Mouse (Mus musculus) right cerebral cortex, postnatal 14 days (tissue): ENCODE measurements around the gene Trim10.

Source experiments
- DNase-seq: peaks from one replicate; pipeline ENCODE4 v3.0.0; 2022

Gene Trim10

GRCm38 (mm10) chr17:36869284-36869954 lies at the start of gene Trim10:
Trim10 (plus strand) TSS chr17:36869574.
- no peak for DNase-seq

- DNase-seq: peak; percentile 59
Measured at GRCm38 (mm10) chr17:36824005-36824404, 45.4 kb upstream of the Trim10 start.

DNA sequence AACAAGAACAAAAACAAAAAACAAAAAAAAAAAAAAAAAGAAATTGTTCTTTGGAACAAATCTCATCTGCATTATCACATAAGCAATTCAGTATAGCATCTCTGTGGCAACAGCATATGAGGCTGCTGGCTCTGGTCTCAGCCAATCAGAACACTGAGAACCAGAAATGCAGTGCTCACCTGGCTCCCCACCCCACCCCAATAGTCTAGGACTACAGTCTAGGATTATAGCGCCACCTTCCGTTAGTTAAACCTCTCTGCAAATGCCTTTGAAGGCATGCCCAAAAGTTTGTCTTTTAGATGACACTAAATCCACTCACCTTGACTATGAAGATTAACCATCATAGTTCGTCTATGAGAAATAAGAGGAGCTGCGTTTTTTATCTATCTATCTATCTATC lies 43.8 kb upstream of the Trim10 start:
- DNase-seq: no peak

DNA sequence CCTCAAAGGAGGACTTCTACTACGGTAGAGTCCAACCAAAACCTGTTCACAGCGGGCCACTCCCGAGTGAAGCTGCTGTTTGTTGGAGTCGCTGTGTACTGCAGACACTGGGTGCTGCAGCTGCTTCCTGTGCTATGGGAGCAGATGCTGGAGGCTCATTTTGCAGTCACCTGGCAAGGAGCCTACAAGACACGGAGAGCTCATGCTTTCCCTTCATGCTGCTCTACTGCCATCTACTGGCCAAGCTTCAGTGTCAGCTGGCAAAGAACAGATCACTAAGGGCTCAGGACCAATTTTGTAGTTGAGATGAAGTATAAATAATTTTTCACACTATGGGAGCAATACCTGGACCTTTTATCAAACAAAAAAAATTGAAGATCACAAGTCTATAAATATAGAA lies 43.4 kb upstream of the Trim10 start:
- DNase-seq: peak; percentile 91

- DNase-seq: no peak
Measured at GRCm38 (mm10) chr17:36828488-36828887, 40.9 kb upstream of the Trim10 start.

DNA sequence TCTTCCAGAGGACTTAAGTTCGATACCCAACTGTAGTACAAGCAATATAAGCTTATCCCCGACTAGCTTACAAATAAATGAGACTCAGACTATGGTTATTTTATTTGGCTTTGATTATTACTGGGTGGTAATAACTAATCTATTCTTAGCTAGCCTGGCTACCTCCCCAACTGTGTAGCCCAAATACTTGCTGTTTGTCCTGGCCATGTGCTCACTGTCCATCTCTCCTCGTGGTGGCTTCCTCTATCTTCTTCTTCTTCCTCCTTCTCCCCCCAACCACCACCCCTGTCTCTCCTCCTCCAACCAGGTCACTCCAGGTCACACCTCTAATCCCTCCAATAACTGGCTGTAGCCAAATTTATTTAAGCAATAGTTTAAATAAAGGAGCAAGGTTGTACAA lies 38.9 kb upstream of the Trim10 start:
- DNase-seq: no peak

DNA sequence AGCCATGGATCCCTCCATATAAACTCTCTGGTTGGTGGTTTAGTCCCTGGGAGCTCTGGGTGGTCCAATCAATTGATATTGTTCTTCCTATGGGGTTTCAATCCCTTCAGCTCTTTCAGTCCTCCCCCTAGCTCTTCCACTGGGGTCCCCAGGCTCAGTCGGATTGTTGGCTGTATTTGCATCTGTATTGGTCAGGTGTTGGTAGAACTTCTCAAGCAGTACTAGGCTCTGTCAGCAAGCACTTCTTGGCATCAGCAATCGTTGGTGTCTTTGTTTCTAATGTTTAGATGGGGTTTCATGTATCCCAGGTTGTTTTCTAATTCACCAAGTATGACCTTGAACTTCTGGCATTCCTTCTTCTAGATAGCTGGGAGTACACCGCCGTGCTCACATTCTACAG lies 36.7 kb upstream of the Trim10 start:
- DNase-seq: no peak

DNA sequence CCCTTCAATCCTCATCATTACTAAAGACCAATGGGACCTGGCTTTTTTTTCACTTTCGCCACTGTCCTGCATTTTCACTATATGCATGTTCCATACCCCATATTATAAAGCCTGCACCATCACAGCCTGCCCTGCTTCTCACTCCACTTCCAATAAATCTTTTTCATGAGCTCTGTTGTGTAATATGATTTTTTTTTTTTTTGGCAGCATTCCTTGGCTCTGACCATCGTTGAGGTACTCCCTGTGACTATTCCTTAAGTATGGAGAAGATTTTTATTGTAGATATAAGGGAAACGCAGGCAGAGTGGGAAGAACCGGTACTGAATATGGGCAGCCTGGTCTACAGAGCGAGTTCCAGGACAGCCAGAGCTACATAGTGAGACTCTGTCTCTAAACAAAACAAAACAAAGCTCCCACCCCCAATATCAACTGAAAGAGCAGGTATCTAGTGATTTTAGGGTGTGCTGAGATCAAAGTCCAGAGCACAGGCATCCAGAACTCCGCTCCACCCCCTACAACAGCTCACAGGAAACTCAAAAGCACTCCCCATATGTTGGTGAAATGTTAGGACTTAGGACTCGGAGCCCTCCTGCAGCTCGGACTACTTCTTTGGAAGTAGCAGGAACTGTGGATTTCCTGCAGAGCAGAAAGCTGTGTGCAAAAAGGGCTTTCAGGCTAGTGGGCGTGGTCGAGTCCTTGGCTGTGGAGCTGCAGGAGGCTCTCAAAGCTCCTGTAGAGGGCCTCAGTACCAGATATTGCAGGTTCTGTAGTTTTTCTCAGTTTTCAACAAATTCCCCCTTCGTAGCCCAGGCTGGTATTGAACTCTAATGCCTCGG lies 33.6 kb upstream of the Trim10 start:
- peak; percentile 58 for DNase-seq

GRCm38 (mm10) chr17:36836427-36836812 lies 33.0 kb upstream of the Trim10 start:
- DNase-seq: no peak

DNA sequence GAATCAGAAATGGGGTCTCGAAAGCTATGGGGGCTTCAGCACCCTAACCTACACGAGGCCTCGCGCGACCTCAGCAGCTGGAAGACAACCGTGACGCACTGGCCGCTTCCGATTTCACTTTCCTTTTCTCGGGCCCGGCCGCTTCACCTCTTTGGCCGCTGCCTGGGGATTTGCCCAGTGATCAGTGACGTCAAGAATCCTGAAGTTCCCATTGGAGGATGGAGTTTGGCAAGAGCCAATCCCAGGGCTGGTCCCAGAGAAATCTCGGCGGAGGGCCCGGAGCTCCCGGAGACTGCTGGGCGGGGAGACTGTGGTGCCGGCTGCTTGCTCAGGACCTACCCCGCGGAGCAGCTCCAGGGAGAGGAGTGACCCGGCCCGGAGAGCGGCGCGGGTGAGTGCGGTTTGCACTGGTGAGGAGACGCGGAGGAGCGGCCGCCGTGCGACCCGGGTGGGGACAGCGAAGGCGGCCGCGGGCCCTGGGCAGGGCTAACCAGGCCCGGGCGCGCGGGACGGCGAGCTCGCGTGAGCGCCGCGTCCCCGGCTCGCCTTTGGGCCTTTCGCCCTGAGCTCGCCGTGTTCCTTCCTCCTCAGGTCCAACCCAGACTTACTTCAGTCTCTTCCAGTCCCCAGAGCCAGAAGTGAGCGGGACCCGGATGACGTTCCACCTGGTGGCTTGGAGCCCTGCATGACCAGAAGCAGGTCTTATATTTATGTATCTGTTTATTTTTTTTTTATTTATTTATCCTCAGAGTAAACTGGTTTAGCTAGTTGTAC lies 32.3 kb upstream of the Trim10 start, which contains the start of gene Trim26:
Gene Trim26, plus strand, starts transcription at position 261 of the 774 bp plus-strand sequence.
- peak; percentile 92 for DNase-seq

- no peak for DNase-seq
Measured at GRCm38 (mm10) chr17:36839001-36839400, 30.4 kb upstream of the Trim10 start.

DNA sequence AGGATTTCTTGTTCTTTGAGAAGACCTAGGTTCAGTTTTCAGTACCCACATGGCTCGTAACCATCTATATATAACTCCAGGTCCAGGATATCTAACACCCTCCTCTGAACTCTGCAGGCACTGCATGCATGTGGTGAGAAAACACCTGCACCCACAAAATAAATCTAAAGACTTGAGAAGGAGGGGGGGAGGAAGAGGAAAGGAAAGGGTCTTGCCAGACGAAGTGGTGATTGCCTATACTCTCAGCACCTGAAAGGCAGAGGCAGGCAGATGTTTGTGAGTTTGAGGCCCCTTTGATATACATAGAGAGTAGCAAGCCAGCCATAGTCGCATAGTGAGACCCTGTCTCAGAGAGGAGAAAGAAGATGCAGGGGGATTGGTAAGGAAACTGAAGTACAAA lies 29.4 kb upstream of the Trim10 start:
- DNase-seq: no peak

DNA sequence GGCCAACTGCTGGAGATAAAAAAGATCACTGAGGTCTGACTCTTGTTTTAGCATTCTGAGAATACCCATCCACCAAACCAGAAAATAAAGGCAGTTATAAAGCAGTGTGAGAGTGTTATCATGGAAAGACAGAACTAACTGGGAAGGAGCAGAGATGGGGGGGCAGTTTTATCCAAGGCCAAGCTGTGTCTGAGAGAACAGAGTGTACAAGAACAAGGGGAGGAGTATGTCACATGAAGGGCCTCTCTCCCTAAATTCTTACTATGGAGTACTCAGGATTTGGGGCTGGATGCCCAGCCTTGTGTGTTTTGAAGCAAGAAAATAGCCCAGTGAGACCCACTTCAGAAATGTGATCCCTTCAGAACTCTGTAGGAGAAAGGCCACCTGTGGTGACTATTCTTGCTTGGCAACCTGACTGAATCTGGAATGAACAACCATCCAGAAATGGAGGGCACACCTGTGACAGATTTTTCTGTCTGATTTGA lies 28.4 kb upstream of the Trim10 start:
- no peak for DNase-seq

DNA sequence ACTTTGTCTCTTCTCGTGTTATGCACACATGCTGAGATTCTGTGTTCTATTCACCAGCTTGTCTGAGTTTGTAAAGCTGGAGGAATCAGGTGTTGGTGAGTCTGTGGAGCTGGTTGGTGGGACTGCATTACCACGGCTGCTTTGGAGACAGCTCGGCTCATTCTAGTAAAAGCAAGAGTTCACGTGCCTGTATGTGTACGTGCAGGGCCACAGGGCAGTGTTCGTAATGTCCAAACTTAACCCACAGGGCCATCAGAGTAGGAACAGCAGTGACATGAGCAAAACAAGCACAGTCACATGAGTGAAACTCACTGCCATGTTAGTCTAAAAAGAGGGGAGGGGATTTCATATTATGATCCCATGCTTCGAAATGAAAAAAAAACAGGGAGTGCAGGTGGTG lies 25.7 kb upstream of the Trim10 start:
- DNase-seq: no peak

DNA sequence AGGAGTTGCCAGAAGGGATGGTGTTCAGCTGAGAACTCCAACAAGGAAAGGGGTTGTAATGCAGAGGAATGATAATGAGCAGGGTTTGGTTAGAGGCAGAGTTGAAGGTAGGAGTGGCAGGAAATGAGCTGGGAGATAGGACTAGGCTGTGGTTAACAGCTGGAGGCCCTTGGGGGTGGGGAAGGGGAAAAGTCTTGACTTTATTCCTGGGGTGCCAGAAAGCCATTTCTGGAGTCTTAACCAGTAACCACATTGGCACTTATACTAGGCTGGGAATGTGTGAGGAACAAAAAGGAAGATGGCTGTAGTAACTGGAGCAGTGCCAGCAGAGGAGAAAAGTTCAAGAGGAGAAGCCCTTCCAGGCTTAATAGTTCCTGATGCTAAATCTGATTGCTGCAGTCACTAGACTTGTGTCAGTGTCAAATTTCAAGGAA lies 25.1 kb upstream of the Trim10 start:
- no peak for DNase-seq

- no peak for DNase-seq
Measured at GRCm38 (mm10) chr17:36844725-36845124, 24.6 kb upstream of the Trim10 start.

- DNase-seq: no peak
Measured at GRCm38 (mm10) chr17:36848911-36849310, 20.5 kb upstream of the Trim10 start.

- no peak for DNase-seq
Measured at GRCm38 (mm10) chr17:36849992-36850391, 19.4 kb upstream of the Trim10 start.

GRCm38 (mm10) chr17:36851200-36851599 lies 18.2 kb upstream of the Trim10 start:
- DNase-seq: no peak

GRCm38 (mm10) chr17:36851627-36852026 lies 17.7 kb upstream of the Trim10 start:
- no peak for DNase-seq

- no peak for DNase-seq
Measured at GRCm38 (mm10) chr17:36855484-36855883, 13.9 kb upstream of the Trim10 start.

DNA sequence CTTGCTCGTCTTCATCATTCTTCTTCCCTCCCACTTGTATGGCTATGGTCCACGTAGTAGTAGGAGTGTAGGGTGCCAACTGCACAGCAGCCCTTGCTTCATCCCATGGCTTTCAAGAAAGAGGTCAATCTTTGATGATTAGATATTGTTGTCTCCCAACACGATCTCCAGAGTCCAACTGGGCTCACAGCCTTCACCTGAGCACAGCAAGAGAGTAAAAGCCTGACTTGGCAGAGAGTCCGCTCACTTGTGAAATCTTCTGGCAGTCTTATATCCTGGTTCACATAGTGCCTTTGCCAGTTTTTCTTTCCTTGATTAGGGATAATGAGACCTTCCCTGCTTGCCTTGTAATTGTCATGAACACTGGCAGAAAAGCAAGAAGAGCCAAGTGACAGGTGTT lies 13.1 kb upstream of the Trim10 start:
- DNase-seq: no peak

- DNase-seq: no peak
Measured at GRCm38 (mm10) chr17:36858181-36858580, 11.2 kb upstream of the Trim10 start.
